In the genomic region with DNA sequence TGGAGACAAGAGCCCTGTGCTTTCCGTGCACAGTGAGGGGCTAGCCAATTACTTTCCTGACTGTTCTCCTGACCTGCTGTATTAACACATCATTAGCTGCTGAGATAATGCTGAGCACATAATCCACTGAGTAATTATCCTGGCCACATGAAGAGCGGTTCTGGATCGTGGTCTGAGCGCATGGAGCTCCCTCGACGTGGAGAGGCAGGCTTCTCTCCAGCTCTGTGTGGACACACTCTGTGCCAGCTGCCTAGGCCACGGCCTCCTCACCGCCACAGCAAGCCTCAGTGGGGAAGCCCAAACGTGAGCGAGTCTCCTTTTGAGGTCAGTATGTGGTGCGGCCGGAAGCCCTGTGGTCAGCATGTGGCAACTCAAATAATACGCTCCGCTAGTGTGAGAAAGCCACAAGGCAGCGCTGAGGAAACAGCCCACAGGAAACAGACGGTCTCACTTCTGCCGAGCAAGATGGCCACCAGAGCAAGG, we compare ENCODE assay signal across 8 mouse cellular contexts.
DNase-seq lines count a peak whose midpoint lies in the region; ATAC-seq lines count a peak whose summit lies in the region.

No protein-coding gene starts in this region.

- H3K9me3 ChIP-seq in neural tube, embryonic 11.5 days (ENCODE audit: control insufficient read depth, low read length) = no peaks in the 10 kb centered on the region
- H3K9me3 ChIP-seq in midbrain, embryonic 14.5 days (ENCODE audit: control insufficient read depth, low read length) = no peaks in the 10 kb centered on the region

- DNase-seq in neural tube, embryonic 11.5 days (ENCODE audit: low spot score) = no peak
- DNase-seq in neural tube, embryonic 10.5 days (ENCODE audit: extremely low spot score, low spot score) = no peak
- peak; percentile 19 for DNase-seq in midbrain, embryonic 14.5 days
- peak; percentile 43 for DNase-seq in thymus, postnatal 14 days
- DNase-seq in yolk sac, embryonic 10.5 days (ENCODE audit: low spot score) = no peak
- no peak for DNase-seq in frontal cortex, postnatal 14 days (ENCODE audit: low spot score in 2 of 2)
- DNase-seq in cerebellum, postnatal 14 days = no peak

- WGBS in neural tube, embryonic 11.5 days = 61% methylated on average over 17 of the region's 17 CpGs
- 64% methylated on average over 17 of the region's 17 CpGs for WGBS in midbrain, embryonic 14.5 days

- H3K4me2 ChIP-seq in neural tube, embryonic 11.5 days (ENCODE audit: low read depth) = no peak overlapping the region
- H3K4me2 ChIP-seq in midbrain, embryonic 14.5 days (ENCODE audit: low read length) = no peak overlapping the region

- H3K9ac ChIP-seq in neural tube, embryonic 11.5 days (ENCODE audit: low read length) = no peak overlapping the region
- no peak overlapping the region for H3K9ac ChIP-seq in midbrain, embryonic 14.5 days (replicated peaks; ENCODE audit: low read length)

- H3K4me1 ChIP-seq in neural tube, embryonic 11.5 days (ENCODE audit: control insufficient read depth, insufficient read depth, low read length) = no peaks in the 10 kb centered on the region
- H3K4me1 ChIP-seq in midbrain, embryonic 14.5 days (ENCODE audit: control insufficient read depth, insufficient read depth, low read length) = no peaks in the 10 kb centered on the region

- no peaks in the 10 kb centered on the region for H3K36me3 ChIP-seq in neural tube, embryonic 11.5 days (ENCODE audit: control insufficient read depth, insufficient read depth, low read length)
- H3K36me3 ChIP-seq in midbrain, embryonic 14.5 days (ENCODE audit: control insufficient read depth, insufficient read depth, low read length) = no peaks in the 10 kb centered on the region

- H3K4me3 ChIP-seq in neural tube, embryonic 11.5 days (ENCODE audit: low read depth, low read length) = no peak overlapping the region
- H3K4me3 ChIP-seq in midbrain, embryonic 14.5 days (replicated peaks; ENCODE audit: low read depth, low read length) = no peak overlapping the region

- no peaks in the 10 kb centered on the region for H3K27me3 ChIP-seq in neural tube, embryonic 11.5 days (ENCODE audit: control insufficient read depth, insufficient read depth, low read length)
- no peaks in the 10 kb centered on the region for H3K27me3 ChIP-seq in midbrain, embryonic 14.5 days (ENCODE audit: control insufficient read depth, insufficient read depth, low read length)

- H3K27ac ChIP-seq in neural tube, embryonic 11.5 days (ENCODE audit: low read depth, low read length) = 0 out of 2 replicates have a peak overlapping the region, but pooled peaks have one; percentile 1
- H3K27ac ChIP-seq in midbrain, embryonic 14.5 days (replicated peaks; ENCODE audit: low read depth, low read length) = no peak overlapping the region

- ATAC-seq in neural tube, embryonic 11.5 days (ENCODE audit: insufficient read depth, low FRiP score, low TSS enrichment) = no peak
- ATAC-seq in granulocyte monocyte progenitor cell, adult 5-6 weeks (replicated peaks; ENCODE audit: poor library complexity, severe bottlenecking) = peak; percentile 93
- ATAC-seq in midbrain, embryonic 14.5 days (ENCODE audit: low FRiP score, low TSS enrichment) = no peak

Comparison
In these comparisons a context has a peak if more than half of its experiments do, and no peak if none do; other contexts are left out.
1. DNase-seq: peak in midbrain, embryonic 14.5 days (single experiment) and thymus, postnatal 14 days (single experiment); none in neural tube, embryonic 11.5 days (single experiment), neural tube, embryonic 10.5 days (single experiment), yolk sac, embryonic 10.5 days (single experiment), frontal cortex, postnatal 14 days (0 of 2) and cerebellum, postnatal 14 days (0 of 2).